Comparison of ENCODE assay signal across 16 mouse cellular contexts in genomic region chr2:172644451-172644850, GRCm38 (mm10).
DNase-seq lines count a peak whose midpoint lies in the region; ATAC-seq and TF ChIP-seq lines count a peak whose summit lies in the region.
"Had no signal": no experiment of that assay in that cellular context is flagged by ENCODE, and none has a peak within 500 bp of the region (broad histone marks: within the 10 kb centered on the region; RNA-seq: fewer than 3 reads in every experiment).

No protein-coding gene starts in this region.

- peaks cover 2% of the 10 kb centered on the region; the same call in 1 of the 2 replicates for H3K4me1 ChIP-seq in heart, adult 2 months (ENCODE audit: control insufficient read depth, insufficient read depth, low read length)
- H3K4me1 ChIP-seq in intestine, embryonic 16.5 days (ENCODE audit: control insufficient read depth, insufficient read depth, low read length), result peaks cover 5% of the 10 kb centered on the region; the same call in 1 of the 2 replicates
- 0 out of 2 replicates have a peak, but pooled peaks cover 2% of the 10 kb centered on the region for H3K4me1 ChIP-seq in intestine, embryonic 15.5 days (replicated peaks)
- H3K4me1 ChIP-seq: hindbrain, embryonic 15.5 days had no signal

- no peak for ATAC-seq in intestine, embryonic 16.5 days
- no peak for ATAC-seq in intestine, embryonic 15.5 days
- ATAC-seq: forebrain, postnatal 0 days had no signal

- WGBS in heart, adult 2 months, result 20% methylated on average over 6 of the region's 6 CpGs
- 36% methylated on average over 5 of the region's 6 CpGs for WGBS in intestine, embryonic 16.5 days
- WGBS in intestine, embryonic 15.5 days, result 31% methylated on average over 6 of the region's 6 CpGs

- H3K4me3 ChIP-seq in heart, adult 2 months, result no peak overlapping the region
- no peak overlapping the region for H3K4me3 ChIP-seq in intestine, embryonic 16.5 days (ENCODE audit: low read length)
- no peak overlapping the region for H3K4me3 ChIP-seq in intestine, embryonic 15.5 days (replicated peaks)
- H3K4me3 ChIP-seq: erythroblast, embryonic 14.5 days; hindbrain, embryonic 15.5 days; midbrain, embryonic 10.5 days; neural tube, embryonic 13.5 days had no signal

- no peaks in the 10 kb centered on the region for H3K27me3 ChIP-seq in heart, adult 2 months (ENCODE audit: control insufficient read depth, insufficient read depth, low read length)
- no peaks in the 10 kb centered on the region for H3K27me3 ChIP-seq in intestine, embryonic 16.5 days (replicated peaks; ENCODE audit: control insufficient read depth, insufficient read depth, low read length)
- H3K27me3 ChIP-seq in intestine, embryonic 15.5 days (replicated peaks), result no peaks in the 10 kb centered on the region; the same call in 1 of the 2 replicates

- H3K9me3 ChIP-seq in intestine, embryonic 16.5 days (ENCODE audit: control insufficient read depth, low read length), result no peaks in the 10 kb centered on the region
- no peaks in the 10 kb centered on the region for H3K9me3 ChIP-seq in intestine, embryonic 15.5 days
- H3K9me3 ChIP-seq: hindbrain, embryonic 15.5 days; midbrain, embryonic 10.5 days had no signal

- H3K9ac ChIP-seq in heart, adult 2 months (ENCODE audit: low read depth, low read length), result no peak overlapping the region
- no peak overlapping the region for H3K9ac ChIP-seq in intestine, embryonic 16.5 days (ENCODE audit: low read depth, low read length)
- no peak overlapping the region for H3K9ac ChIP-seq in intestine, embryonic 15.5 days
- H3K9ac ChIP-seq: forebrain, postnatal 0 days; hindbrain, embryonic 15.5 days; neural tube, embryonic 13.5 days had no signal

- no peak for TF ChIP-seq CTCF in heart, adult 2 months (IDR thresholded peaks at IDR 0.05)

- H3K79me2 ChIP-seq in heart, adult 2 months (replicated peaks; ENCODE audit: control insufficient read depth, insufficient read depth, low read length), result no peaks in the 10 kb centered on the region

- no peaks in the 10 kb centered on the region for H3K36me3 ChIP-seq in heart, adult 2 months (ENCODE audit: control insufficient read depth, insufficient read depth, low read length)
- no peaks in the 10 kb centered on the region for H3K36me3 ChIP-seq in intestine, embryonic 16.5 days (ENCODE audit: control insufficient read depth, insufficient read depth, low read length)
- H3K36me3 ChIP-seq in intestine, embryonic 15.5 days, result no peaks in the 10 kb centered on the region
- H3K36me3 ChIP-seq: hindbrain, embryonic 15.5 days; midbrain, embryonic 10.5 days; neural tube, embryonic 13.5 days had no signal

- peak overlapping the region; percentile 9; the same call in 1 of the 2 replicates for H3K4me2 ChIP-seq in intestine, embryonic 16.5 days (ENCODE audit: low read depth, low read length)
- no peak overlapping the region for H3K4me2 ChIP-seq in intestine, embryonic 15.5 days (replicated peaks)
- H3K4me2 ChIP-seq: hindbrain, embryonic 15.5 days; neural tube, embryonic 13.5 days had no signal

- intact Hi-C loops in heart, adult 2 months (cut with DNase I), result no loop called here

- TF ChIP-seq POLR2A in heart, adult 2 months (IDR thresholded peaks at IDR 0.05; ENCODE audit: insufficient read depth, low read depth, low read length), result no peak

- H3K27ac ChIP-seq in heart, adult 2 months, result peak overlapping the region; percentile 22
- H3K27ac ChIP-seq in intestine, embryonic 16.5 days (ENCODE audit: low read length), result no peak overlapping the region
- no peak overlapping the region for H3K27ac ChIP-seq in intestine, embryonic 15.5 days
- H3K27ac ChIP-seq: hindbrain, embryonic 15.5 days; midbrain, embryonic 10.5 days; neural tube, embryonic 13.5 days had no signal

- DNase-seq in heart, adult 2 months, result no peak
- no peak for DNase-seq in heart, adult 8-10 months (ENCODE audit: low spot score)
- peak; percentile 9 for DNase-seq in brain, adult 2 months (ENCODE audit: low read depth, low spot score)
- no peak for DNase-seq in cerebellum, adult 9-11 months
- no peak for DNase-seq in left cerebral cortex, adult 9 months (ENCODE audit: low spot score in 2 of 2)
- DNase-seq: cerebellum, postnatal 14 days; embryo, embryonic 11 days; forebrain, postnatal 0 days; right cerebral cortex, postnatal 14 days; thymus, postnatal 25 days had no signal

- TF ChIP-seq EP300 in heart, adult 2 months (IDR thresholded peaks at IDR 0.05; ENCODE audit: insufficient read depth, low read depth, low read length), result no peak
